Comparison of ENCODE assay signal across 9 mouse cellular contexts in genomic region chr7:88430692-88431084, GRCm38 (mm10). TPM values are rescaled to one million over a fixed set of nuclear protein-coding genes. Genes with fewer than 3 reads are reported as not detected.
DNase-seq lines count a peak whose midpoint lies in the region; ATAC-seq lines count a peak whose summit lies in the region.
"Had no signal": no experiment of that assay in that cellular context is flagged by ENCODE, and none has a peak within 500 bp of the region (broad histone marks: within the 10 kb centered on the region; RNA-seq: fewer than 3 reads in every experiment).

No protein-coding gene starts in this region.

- intact Hi-C loops in left cerebral cortex, postnatal 25 days (cut with DNase I) = no loop called here

- peak overlapping the region; percentile 73 for H3K4me3 ChIP-seq in lung, embryonic 16.5 days (ENCODE audit: low read length)
- peak overlapping the region; percentile 45 for H3K4me3 ChIP-seq in forebrain, embryonic 14.5 days (ENCODE audit: low read depth, low read length)
- peak overlapping the region; percentile 60 for H3K4me3 ChIP-seq in liver, embryonic 13.5 days (replicated peaks)
- H3K4me3 ChIP-seq in stomach, embryonic 14.5 days (ENCODE audit: low read depth, low read length) = peak overlapping the region; percentile 58

- WGBS in lung, embryonic 16.5 days = 4% methylated on average over 13 of the region's 13 CpGs
- WGBS in forebrain, embryonic 14.5 days = 9% methylated on average over 13 of the region's 13 CpGs
- 2% methylated on average over 13 of the region's 13 CpGs for WGBS in liver, embryonic 13.5 days (ENCODE audit: insufficient replicate concordance)
- WGBS in stomach, embryonic 14.5 days = 5% methylated on average over 13 of the region's 13 CpGs

- no peak for ATAC-seq in lung, embryonic 16.5 days (ENCODE audit: low read depth)
- ATAC-seq in forebrain, embryonic 14.5 days = no peak
- ATAC-seq in liver, embryonic 13.5 days (ENCODE audit: low read depth) = no peak
- no peak for ATAC-seq in stomach, embryonic 14.5 days (ENCODE audit: insufficient number of reproducible peaks, insufficient read depth, low FRiP score, low read depth)

- H3K36me3 ChIP-seq in lung, embryonic 16.5 days (ENCODE audit: control insufficient read depth, insufficient read depth, low read length) = no peaks in the 10 kb centered on the region
- no peaks in the 10 kb centered on the region for H3K36me3 ChIP-seq in forebrain, embryonic 14.5 days (ENCODE audit: control insufficient read depth, insufficient read depth, low read length)
- no peaks in the 10 kb centered on the region for H3K36me3 ChIP-seq in liver, embryonic 13.5 days
- H3K36me3 ChIP-seq in stomach, embryonic 14.5 days (ENCODE audit: control insufficient read depth, insufficient read depth, low read length) = no peaks in the 10 kb centered on the region

- no peak for DNase-seq in lung, postnatal 4 days
- DNase-seq in forebrain, embryonic 14.5 days (ENCODE audit: low spot score) = no peak
- no peak for DNase-seq in liver, embryonic 13.5 days
- no peak for DNase-seq in urinary bladder, postnatal 10 days (ENCODE audit: low spot score)
- DNase-seq in thymus, postnatal 10 days (ENCODE audit: low spot score in 2 of 2) = no peak
- no peak for DNase-seq in left cerebral cortex, postnatal 25 days (ENCODE audit: low spot score in 2 of 2)

- peak overlapping the region; percentile 81 for H3K9ac ChIP-seq in lung, embryonic 16.5 days (ENCODE audit: low read length)
- H3K9ac ChIP-seq in forebrain, embryonic 14.5 days (ENCODE audit: low read length) = peak overlapping the region; percentile 49; the same call in 1 of the 2 replicates
- peak overlapping the region; percentile 62 for H3K9ac ChIP-seq in liver, embryonic 13.5 days
- H3K9ac ChIP-seq in stomach, embryonic 14.5 days (replicated peaks; ENCODE audit: low read depth, low read length) = peak overlapping the region; percentile 40; the same call in 1 of the 2 replicates

- H3K27ac ChIP-seq in lung, embryonic 16.5 days (ENCODE audit: low read length) = peak overlapping the region; percentile 83
- no peak overlapping the region for H3K27ac ChIP-seq in forebrain, embryonic 14.5 days (ENCODE audit: low read depth, low read length)
- no peak overlapping the region for H3K27ac ChIP-seq in liver, embryonic 13.5 days
- peak overlapping the region; percentile 44; the same call in 1 of the 2 replicates for H3K27ac ChIP-seq in stomach, embryonic 14.5 days (ENCODE audit: low read length)

- H3K4me1 ChIP-seq in lung, embryonic 16.5 days (replicated peaks; ENCODE audit: control insufficient read depth, insufficient read depth, low read length) = peaks cover 4% of the 10 kb centered on the region; the same call in 1 of the 2 replicates
- peaks cover 7% of the 10 kb centered on the region; the same call in 1 of the 2 replicates for H3K4me1 ChIP-seq in forebrain, embryonic 14.5 days (ENCODE audit: control insufficient read depth, insufficient read depth, low read length)
- H3K4me1 ChIP-seq in liver, embryonic 13.5 days (replicated peaks) = peaks cover 7% of the 10 kb centered on the region
- no peaks in the 10 kb centered on the region for H3K4me1 ChIP-seq in stomach, embryonic 14.5 days (ENCODE audit: control insufficient read depth, insufficient read depth, low read length)

- H3K4me2 ChIP-seq in lung, embryonic 16.5 days (ENCODE audit: low read depth, low read length) = peak overlapping the region; percentile 93
- peak overlapping the region; percentile 88 for H3K4me2 ChIP-seq in forebrain, embryonic 14.5 days (ENCODE audit: low read length)
- peak overlapping the region; percentile 75 for H3K4me2 ChIP-seq in liver, embryonic 13.5 days
- peak overlapping the region; percentile 87 for H3K4me2 ChIP-seq in stomach, embryonic 14.5 days (replicated peaks; ENCODE audit: low read depth, low read length)

- H3K27me3 ChIP-seq in lung, embryonic 16.5 days (ENCODE audit: control insufficient read depth, insufficient read depth, low read depth, low read length) = no peaks in the 10 kb centered on the region
- no peaks in the 10 kb centered on the region for H3K27me3 ChIP-seq in forebrain, embryonic 14.5 days (replicated peaks; ENCODE audit: control insufficient read depth, insufficient read depth, low read length)
- H3K27me3 ChIP-seq in liver, embryonic 13.5 days = no peaks in the 10 kb centered on the region
- H3K27me3 ChIP-seq in stomach, embryonic 14.5 days (ENCODE audit: control insufficient read depth, insufficient read depth, low read length) = no peaks in the 10 kb centered on the region

- no peaks in the 10 kb centered on the region for H3K9me3 ChIP-seq in lung, embryonic 16.5 days (ENCODE audit: control insufficient read depth, low read length)
- H3K9me3 ChIP-seq in forebrain, embryonic 14.5 days (replicated peaks; ENCODE audit: control insufficient read depth, low read length) = no peaks in the 10 kb centered on the region
- no peaks in the 10 kb centered on the region for H3K9me3 ChIP-seq in liver, embryonic 13.5 days (replicated peaks)
- H3K9me3 ChIP-seq in stomach, embryonic 14.5 days (ENCODE audit: control insufficient read depth, low read depth, low read length) = no peaks in the 10 kb centered on the region

RNA-seq across cellular contexts. Expression of gene Rab38, which starts 0.6 kb away (rescaled TPM):
- 27.7 and 28.2 TPM in 2 replicates for polyA plus RNA-seq in lung, embryonic 16.5 days (2015; fragmentation: Nextera tagmentation; extraction: Ambion mirVana)
- 0.79 and 0.82 TPM in 2 replicates for polyA plus RNA-seq in forebrain, embryonic 14.5 days (2014; fragmentation: Nextera tagmentation; extraction: Ambion mirVana)
- polyA plus RNA-seq in liver, embryonic 13.5 days (2015; fragmentation: Nextera tagmentation; extraction: Ambion mirVana) = 4.8 and 5.2 TPM in 2 replicates
- polyA plus RNA-seq in stomach, embryonic 14.5 days (2014; fragmentation: Nextera tagmentation; extraction: Ambion mirVana) = 23.2 and 25.2 TPM in 2 replicates
- under 1 TPM; 0.55 to 0.69 TPM for total RNA-seq in left cerebral cortex, postnatal 25 days (2021)
- polyA plus RNA-seq: testis, adult 2 months had no signal

Comparison
In these comparisons a context has a peak if more than half of its experiments do, and no peak if none do; other contexts are left out.
1. H3K27ac ChIP-seq: peak in lung, embryonic 16.5 days (single experiment) and stomach, embryonic 14.5 days (single experiment); none in forebrain, embryonic 14.5 days (single experiment) and liver, embryonic 13.5 days (single experiment).
2. Peak in every context shown above with its lines, with median percentiles within 50 percentile points of each other: H3K4me2 ChIP-seq, H3K4me3 ChIP-seq and H3K9ac ChIP-seq.